Mouse (Mus musculus) megakaryocyte, embryonic 14.5 days (primary cell): ENCODE measurements around the gene Lztr1.

Experiments used
- FLI1 ChIP-seq: IDR thresholded peaks from 2 replicates; pipeline ENCODE4 v1.6.1; 2012; ENCODE audit warnings: low read length, inconsistent platforms, mixed read lengths
- GATA1 ChIP-seq: IDR thresholded peaks from 3 replicates; pipeline ENCODE4 v1.6.1; 2012; ENCODE audit warnings: mixed read lengths, low read length, inconsistent platforms, borderline replicate concordance

DNA sequence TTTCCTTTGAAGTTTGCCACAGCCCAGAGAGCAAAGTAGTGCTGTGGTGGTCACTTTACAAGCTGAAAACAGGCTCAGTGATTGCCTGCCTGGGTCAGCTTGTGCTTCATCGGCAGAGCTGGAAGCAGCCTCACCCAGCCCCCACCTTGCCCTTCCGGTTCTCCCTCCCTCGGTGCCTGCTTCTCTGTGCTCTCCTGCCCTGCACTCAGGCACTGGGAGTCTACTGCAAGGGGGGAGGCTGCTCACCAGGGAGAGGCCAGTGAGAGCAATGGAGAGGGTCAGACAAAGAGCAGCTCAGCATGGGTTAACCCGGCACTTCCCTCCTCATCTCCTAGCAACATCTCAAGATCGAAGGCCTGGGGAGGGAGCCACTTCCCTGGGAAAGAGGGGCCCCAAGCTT lies 50.3 kb downstream of the Lztr1 start:
- TF ChIP-seq GATA1 (no peak), FLI1 (no peak)
